Mouse (Mus musculus): ENCODE measurements around the gene Mcu.

Mcu gene

DNA sequence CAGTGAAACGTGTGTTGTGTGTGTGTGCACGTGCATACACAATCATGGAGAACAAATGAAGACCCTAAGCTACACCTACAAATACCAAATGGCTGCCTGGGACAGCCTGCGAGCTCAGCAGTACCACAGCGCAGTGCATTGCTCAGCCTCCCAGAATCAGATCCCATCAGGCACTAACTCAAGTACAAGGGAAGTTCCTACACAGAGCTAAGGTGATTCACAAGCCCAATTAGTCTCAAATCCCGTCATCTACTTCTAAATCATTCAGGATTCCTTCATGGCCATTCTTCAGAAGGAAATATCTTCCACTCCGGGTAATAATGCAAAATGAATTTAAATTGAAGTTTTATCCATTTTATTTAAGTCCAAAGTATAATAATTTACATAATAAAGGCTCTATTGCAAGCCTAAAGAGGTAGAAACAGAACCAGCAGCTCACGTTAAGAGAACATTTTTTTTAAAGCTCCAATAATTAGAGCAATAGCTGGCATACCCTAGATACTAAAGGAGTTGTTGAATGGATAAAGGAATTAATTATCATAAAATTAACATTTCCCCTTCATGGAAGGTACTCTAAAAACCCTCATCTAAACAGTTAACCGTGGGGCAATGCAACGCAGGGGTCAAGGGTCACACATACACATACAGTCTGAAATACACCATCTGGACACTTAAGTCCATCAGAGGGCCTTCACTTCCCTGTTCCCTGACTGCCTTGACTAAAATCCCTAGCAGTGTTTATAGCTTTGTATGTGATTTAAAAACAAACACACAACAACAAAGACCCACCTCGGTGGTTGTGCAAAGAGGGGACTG, 47.6 kb downstream of the Mcu start:
- no peak for DNase-seq

- DNase-seq, result no peak
Measured at GRCm38 (mm10) chr10:59566968-59567367, 49.5 kb downstream of the Mcu start.

- DNase-seq, result no peak
Measured at GRCm38 (mm10) chr10:59565995-59566410, 50.5 kb downstream of the Mcu start.

DNA sequence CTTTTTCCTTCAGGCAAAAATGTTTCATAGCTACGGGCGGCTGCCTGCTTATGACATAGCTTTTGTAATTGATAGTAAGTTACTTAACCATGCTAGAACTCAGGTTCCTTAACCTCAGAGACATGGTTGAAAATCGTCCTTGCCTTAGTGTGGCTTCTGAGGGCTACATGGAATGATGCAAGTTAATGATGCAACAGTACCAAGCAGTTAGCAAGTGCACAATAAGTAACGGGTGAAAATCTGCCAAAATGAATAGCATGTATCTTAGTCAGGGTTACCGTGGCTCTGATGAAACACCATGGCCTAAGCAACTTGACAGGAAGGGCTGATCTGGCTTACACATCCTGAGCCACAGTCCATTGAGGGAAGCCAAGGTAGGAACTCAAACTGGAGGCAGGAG, 51.9 kb downstream of the Mcu start:
- DNase-seq, result no peak

DNA sequence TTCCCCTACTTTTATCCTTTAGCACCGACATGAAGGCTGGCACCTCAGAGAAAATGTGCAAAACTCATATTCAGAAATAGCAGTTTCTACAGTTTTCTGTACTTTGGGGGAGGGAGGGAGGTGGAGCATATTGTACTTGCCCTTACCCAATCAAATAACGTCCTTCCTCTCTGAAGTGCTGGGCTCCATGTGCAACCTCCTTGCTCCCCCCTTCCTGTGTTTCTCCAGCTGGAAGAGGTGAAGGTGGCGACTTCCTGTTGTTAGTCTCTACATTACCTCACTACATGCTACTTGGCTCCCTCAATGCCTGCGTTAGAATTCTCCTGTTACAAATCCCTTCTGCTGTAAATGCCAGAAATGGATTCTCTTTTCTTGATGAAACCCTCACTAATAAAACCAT, 54.0 kb downstream of the Mcu start:
- peak; percentile 49 for DNase-seq

- no peak for DNase-seq
Measured at GRCm38 (mm10) chr10:59560126-59560525, 56.4 kb downstream of the Mcu start.

DNA sequence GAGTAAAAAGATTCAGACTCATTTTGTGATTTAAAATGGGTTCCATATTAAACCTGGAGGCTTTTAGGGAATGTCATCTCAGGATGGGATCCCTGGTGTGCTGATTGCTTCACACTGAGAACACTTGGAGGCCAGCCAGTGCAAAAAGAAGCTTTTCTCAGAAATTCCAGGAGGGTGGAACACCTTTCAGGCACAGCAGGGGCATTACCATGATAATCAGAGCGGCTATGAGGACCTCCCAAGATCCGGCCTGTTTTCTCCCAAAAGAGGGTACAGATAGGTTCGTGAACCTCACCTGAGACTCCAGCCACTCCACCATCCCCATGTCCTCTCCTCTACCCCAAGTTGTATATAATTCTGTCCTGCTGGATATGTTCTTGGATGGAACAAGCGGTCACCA, 57.9 kb downstream of the Mcu start:
- no peak for DNase-seq

DNA sequence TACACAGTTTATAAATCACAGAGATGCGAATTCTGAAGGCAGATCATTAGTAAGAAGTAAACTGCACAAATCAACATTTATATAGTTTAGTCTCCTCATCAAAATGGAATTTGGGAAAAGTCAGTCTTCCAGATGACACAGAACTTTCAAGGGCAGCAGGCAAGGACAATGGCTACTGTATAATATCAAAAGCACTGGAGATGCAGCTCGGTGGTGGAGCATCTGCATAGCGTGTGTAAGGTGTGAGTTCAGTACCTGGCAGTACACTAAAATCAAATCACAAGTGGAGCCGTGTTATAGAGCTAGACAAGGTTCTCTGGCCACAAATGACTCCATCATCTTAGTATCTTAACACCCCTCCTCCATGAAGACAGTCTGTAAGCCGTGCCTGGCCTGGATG, 58.3 kb downstream of the Mcu start:
- no peak for DNase-seq

DNA sequence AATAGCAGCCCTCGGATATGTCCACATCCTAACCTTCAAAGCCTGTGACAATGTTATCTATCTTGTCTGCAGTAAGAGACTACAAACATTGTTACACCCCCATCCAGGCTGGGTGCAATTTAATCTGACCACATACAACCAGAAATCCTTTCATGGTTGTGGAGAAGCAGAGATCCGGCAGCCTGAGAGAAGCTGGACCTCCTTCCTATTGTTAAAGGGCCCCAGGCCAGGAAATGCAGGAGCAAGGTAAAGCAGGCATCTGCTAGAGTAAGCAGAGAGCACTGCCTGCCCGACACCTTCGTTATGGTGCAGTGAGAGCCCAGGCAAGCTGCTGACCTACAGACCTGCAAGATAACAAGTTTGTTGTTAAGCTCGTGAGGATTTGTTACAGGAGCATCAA, 60.0 kb downstream of the Mcu start:
- DNase-seq, result no peak

- no peak for DNase-seq
Measured at GRCm38 (mm10) chr10:59554243-59554642, 62.2 kb downstream of the Mcu start.

DNA sequence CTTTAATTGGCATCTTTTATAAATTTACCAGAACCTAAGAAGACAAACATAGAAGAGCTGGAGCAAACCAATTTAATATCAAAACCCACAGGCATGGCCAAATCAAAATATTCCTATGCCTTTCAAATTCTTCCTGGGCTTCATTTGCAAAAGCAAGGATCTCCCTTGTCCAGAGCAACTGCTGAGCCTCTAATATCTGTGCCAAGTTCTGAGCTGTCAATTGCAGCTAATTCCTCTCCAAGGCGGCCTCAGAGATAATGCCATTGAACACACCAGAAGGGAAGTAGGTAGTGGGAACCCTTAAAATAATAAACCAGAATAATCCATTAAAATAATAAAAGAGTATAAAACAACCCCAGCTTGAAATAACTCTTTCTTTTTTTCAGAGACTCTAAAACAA, 64.0 kb downstream of the Mcu start:
- DNase-seq, result no peak

DNA sequence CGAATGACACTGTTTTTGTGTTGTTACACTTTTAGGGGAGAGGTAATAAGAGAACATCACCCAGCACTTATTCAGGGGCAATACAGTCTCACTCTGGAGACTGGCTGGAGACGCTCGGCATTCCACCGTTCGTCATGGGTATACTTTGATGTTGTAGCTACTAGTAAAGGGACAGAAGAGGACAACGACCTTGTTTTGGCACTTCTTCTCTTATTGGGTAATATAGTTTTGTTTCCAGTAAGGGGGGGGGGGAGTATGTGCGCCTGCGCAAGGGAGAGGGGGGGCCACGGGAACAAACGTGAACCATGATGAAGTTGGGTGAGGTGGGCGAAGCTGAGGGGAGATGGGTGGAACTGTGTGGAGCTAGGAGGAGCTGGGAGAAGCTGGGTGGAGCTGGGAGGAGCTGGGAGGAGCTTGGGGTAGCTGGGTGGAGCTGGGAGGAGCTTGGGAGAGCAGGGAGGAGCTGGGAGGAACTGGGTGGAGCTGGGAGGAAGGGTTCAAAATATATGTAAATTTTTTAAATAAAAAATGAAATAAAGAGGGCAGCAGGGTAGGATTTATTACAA, 67.6 kb downstream of the Mcu start:
- no peak for DNase-seq

DNA sequence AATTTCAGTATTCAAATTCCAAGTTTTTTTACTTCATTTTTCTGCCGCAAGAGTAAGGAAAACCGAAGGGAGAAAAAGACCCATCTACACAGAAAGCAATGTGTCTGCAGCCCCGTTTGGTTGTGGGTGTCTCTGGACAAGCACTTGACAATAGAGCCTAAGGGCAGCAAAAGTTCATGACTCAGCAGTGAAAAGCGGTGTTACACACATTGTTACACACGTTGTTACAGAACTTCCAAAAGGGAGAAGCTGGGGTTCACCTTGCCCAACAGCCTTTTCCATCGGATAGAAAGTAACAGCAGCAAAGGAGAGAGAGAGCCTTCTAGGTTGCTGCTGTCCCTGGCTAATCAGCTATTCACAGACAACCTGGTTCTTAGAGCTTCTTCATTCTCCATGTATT, 68.3 kb downstream of the Mcu start:
- DNase-seq, result no peak

DNA sequence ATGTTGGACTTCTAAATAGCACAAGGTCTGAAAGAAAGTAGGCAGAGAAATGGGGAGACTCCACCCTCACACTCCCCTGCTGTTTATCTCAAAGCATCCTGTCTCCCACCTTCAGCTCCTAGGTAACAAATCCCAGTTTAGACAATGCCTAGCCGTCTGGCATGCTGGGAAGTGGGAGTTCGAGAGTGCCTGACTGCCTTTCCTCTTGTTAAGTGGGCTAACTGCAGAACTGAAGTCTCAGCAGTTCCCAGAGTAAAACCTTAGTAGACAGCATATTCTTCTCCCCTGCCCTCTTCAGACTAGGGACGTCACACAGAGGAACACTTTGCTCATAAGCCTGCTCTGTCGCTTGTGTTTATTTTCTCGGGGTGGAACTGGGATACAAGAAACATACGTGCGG, 69.1 kb downstream of the Mcu start:
- no peak for DNase-seq

DNA sequence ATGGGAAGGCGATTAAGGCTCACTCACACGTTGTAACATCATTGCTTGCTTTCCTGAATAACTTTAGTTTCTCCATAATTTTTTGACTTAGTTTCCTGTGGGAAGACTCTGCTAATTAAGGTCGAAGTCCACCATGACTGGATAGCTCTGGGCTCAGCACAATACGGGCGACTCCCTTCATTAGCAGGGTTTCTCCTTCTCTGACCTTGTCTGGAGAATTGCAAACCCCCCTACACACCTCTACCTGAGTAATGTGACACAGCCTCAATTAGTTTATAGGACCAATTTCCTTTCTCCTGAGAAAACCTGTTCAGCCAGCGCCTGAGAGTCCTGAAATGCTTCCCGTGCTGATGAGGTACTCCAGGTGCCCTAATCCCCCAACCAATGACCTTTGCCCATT, 71.3 kb downstream of the Mcu start:
- no peak for DNase-seq

DNA sequence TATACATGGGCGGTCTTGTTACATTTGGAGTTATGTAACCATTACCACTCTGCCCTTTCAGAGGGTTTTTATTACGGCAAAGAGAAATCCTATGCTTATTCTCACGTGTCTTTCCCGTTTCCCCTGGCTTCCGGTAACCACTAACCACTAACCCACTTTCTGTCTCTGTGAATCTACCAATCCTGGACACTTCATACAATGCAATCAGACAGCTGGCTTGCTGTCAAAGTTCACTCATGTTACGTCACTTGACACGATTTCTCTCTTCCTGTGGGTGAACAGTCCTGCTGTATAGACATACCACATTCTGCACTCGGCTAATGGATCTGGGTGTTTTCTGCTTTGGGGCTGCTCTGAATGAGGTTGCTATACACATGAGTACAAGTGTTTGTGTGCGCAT, 73.1 kb downstream of the Mcu start:
- DNase-seq, result peak; percentile 25

GRCm38 (mm10) chr10:59541466-59541865, 75.0 kb downstream of the Mcu start:
- DNase-seq, result no peak

DNA sequence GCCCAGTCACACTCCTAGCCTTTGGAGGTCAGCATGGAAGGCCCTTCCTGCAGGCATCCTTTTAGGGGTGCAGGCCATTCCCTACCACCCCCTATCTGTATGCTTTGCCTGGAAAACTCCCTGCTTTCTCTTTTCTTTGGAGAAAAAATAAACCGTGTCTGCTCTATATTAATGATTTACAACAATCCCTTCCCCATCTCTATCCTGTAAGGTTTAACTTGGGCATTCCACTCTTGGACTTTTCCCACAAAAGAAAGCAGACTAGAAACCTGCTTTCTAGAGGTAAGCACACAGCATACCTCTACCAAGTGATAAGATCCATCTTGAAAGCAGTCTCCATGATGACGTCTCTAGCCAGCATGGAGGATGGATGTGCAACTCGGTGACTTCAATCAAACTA, 75.9 kb downstream of the Mcu start:
- no peak for DNase-seq

- DNase-seq, result peak; percentile 34
Measured at GRCm38 (mm10) chr10:59540081-59540480, 76.4 kb downstream of the Mcu start.

- peak; percentile 25 for DNase-seq
Measured at GRCm38 (mm10) chr10:59539533-59539875, 77.0 kb downstream of the Mcu start.

DNA sequence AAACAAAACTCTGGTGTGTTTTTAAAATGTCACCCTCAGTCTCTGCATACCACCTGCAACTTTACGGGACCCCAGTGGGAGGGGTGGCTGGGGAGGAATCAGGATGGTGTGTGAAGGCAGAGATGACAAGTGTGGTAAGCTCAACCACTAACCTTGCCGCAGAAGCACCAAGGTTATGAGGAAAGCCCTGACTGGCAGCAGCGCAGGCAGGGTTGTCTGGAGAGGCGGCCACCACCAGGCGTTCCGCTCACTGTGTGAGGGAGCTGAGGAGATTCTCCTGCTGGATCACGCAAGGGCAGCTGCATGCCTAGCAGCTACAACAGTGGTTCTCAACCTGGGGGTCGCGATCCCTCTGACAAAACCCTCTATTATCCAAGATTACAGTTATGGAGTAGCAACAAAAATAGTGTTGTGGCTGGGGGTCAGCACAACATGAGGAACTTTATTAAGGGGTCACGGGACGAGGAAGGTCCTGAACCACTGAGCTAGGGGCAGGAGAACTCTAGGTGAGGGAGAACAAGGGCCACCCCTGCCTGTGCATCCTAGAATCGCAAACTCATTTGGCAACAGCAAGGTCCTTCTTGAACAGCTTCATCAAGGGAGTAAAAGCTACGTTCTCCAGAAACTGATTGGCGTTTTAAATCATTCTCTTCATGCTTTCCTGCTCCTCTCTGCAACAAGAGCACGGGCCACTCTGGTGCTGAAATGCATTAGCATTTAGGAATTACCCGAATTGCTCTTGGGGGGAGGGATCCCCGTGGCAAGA, 77.5 kb downstream of the Mcu start:
- DNase-seq, result peak; percentile 62

GRCm38 (mm10) chr10:59538063-59538462, 78.4 kb downstream of the Mcu start:
- DNase-seq, result no peak

DNA sequence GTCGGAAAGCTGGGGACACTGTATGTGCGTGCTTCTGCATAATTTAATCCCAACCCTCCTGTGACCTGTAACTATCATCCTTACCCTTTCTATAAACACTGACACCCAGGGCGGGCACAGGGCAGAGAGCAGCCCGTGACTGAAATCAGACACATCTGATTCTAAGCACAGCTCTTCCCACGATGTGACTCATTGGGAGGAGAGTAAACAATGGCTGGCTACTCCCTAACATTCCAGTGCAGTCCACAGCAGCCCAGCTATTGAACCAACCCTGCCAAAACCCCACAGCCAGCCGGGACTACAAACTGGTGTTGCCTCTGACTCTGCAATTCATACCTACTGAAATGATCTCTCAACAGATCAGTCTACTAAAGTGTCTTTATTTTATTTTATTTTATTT, 78.9 kb downstream of the Mcu start:
- DNase-seq, result no peak

DNA sequence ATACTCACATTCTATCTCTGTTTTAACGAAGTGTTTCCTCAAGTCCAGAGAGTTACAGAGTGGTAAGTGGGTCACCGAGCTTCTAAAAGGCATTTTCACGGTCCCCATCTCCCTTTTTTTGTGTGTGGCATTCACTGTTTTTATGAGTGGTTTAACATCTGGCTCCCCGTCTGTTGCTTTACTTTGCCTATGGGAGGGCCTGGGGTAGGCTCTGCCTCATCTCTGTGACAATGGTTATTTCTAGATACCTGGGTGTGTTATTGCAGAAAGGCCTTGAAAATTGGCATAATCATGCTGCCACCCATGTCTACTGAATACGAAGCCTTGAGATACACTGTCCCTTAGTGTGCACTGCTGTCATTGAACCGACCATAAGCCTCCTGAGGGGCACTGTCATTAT, 84.2 kb downstream of the Mcu start:
- DNase-seq, result no peak

All from thymus, postnatal 14 days (tissue).